Mouse (Mus musculus) small intestine, adult 2 months (tissue): ENCODE results near the gene Dock4. TPM values are rescaled to one million over a fixed set of nuclear protein-coding genes. Genes with fewer than 3 reads are reported as not detected.
"Not testable (repeated sequence)": the region's sequence is repeated elsewhere in the genome, so short reads cannot be mapped to it uniquely, and the experiment has no call there.

Experiments
- H3K27ac ChIP-seq: fragments of 200-500 bp; 2 replicates; pipeline ENCODE4 v1.5.1; 2012; ENCODE audit warnings: low read depth, low read length, control low read depth, inconsistent platforms; ENCODE audit not compliant: insufficient read depth
- H3K27me3 ChIP-seq: fragments of 200-500 bp; 2 replicates; pipeline ENCODE4 v1.6.1; 2012; ENCODE audit warnings: mild to moderate bottlenecking, moderate library complexity, low read length, inconsistent platforms; ENCODE audit not compliant: control insufficient read depth, insufficient read depth
- H3K36me3 ChIP-seq: fragments of 200-500 bp; 2 replicates; pipeline ENCODE4 v1.6.1; 2012; ENCODE audit warnings: mild to moderate bottlenecking, low read length, control low read depth, inconsistent platforms; ENCODE audit not compliant: control insufficient read depth, insufficient read depth
- H3K4me1 ChIP-seq: fragments of 200-500 bp; 2 replicates; pipeline ENCODE4 v1.6.1; 2012; ENCODE audit warnings: low read length, inconsistent platforms, mixed read lengths; ENCODE audit not compliant: control insufficient read depth, insufficient read depth, insufficient read length
- H3K4me3 ChIP-seq: fragments of 200-500 bp; 2 replicates; pipeline ENCODE4 v1.5.1; 2012; ENCODE audit warnings: low read depth, mild to moderate bottlenecking, control low read depth, inconsistent platforms, low read length, moderate library complexity
- CTCF ChIP-seq: fragments of 200-500 bp; IDR thresholded peaks from 2 replicates; pipeline ENCODE4 v1.5.1; 2012; ENCODE audit warnings: low read depth, mild to moderate bottlenecking, control low read depth, inconsistent platforms, low read length, moderate library complexity, mixed read lengths; ENCODE audit not compliant: insufficient replicate concordance, insufficient read length; ENCODE audit errors: extremely low read depth
- POLR2A ChIP-seq: fragments of 200-500 bp; IDR thresholded peaks from 2 replicates; pipeline ENCODE4 v1.6.1; 2012; ENCODE audit warnings: low read depth, mild to moderate bottlenecking, control low read depth, inconsistent platforms, low read length, moderate library complexity
- WGBS: fragments of 180-500 bp; shearing (Covaris S2); methylation state at CpG from one replicate; pipeline ENCODE4 v1.1.7; 2018; 5-methylcytosine and 5-hydroxymethylcytosine counted together
- polyA plus RNA-seq: library from polyadenylated mRNA; depleted of rRNA; stranded (reverse); fragments of >200 nt; gene quantifications from 2 replicates; pipeline ENCODE4 v1.2.3, GENCODE M21; 2012

Dock4 gene
- polyA plus RNA-seq, 1 experiment: 0.94 TPM

DNA sequence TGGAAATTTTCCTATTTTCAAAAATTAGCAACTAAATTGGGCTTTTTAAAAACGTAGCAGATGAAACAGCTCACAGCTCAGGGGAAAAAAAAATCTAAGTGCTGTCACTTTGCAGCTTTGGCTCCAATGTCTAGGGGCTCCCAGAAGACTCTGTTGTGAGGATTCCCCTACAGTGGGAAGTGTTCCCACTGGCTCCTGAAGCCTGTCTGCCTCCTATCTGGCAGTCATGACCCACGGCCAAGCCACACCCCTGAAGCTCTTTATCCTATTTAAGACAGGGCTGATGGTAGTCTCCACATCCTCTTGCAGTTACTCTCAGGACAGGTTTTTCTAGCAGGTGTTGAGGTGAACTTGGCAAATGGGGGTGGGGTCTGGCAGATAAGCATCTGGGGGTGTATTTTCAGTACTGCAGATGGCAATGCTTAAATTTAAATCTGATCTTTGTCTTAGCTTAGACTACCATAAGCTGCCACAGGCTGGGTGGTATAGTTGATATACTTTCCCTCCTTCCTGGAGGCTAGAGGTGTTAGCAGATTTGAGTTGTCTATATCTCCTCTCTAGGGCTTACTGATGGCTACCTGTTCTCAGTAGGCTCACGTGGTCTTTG is 397.8 kb downstream of the Dock4 start:
- Histone ChIP-seq H3K27me3 (no peaks in the 10 kb centered on the region), H3K4me1 (no peaks in the 10 kb centered on the region), H3K36me3 (no peaks in the 10 kb centered on the region), H3K4me3 (no peak overlapping the region), H3K27ac (no peak overlapping the region)
- WGBS: 67% methylated on average over 3 of the region's 3 CpGs
- TF ChIP-seq CTCF (no peak), POLR2A (no peak)

GRCm38 (mm10) chr12:40844324-40844723 is 398.6 kb downstream of the Dock4 start:
- Histone ChIP-seq H3K27ac (no peak overlapping the region), H3K27me3 (no peaks in the 10 kb centered on the region), H3K4me1 (no peaks in the 10 kb centered on the region), H3K36me3 (no peaks in the 10 kb centered on the region), H3K4me3 (no peak overlapping the region)
- 97% methylated on average over 22 of the region's 22 CpGs for WGBS
- no peak for TF ChIP-seq POLR2A

DNA sequence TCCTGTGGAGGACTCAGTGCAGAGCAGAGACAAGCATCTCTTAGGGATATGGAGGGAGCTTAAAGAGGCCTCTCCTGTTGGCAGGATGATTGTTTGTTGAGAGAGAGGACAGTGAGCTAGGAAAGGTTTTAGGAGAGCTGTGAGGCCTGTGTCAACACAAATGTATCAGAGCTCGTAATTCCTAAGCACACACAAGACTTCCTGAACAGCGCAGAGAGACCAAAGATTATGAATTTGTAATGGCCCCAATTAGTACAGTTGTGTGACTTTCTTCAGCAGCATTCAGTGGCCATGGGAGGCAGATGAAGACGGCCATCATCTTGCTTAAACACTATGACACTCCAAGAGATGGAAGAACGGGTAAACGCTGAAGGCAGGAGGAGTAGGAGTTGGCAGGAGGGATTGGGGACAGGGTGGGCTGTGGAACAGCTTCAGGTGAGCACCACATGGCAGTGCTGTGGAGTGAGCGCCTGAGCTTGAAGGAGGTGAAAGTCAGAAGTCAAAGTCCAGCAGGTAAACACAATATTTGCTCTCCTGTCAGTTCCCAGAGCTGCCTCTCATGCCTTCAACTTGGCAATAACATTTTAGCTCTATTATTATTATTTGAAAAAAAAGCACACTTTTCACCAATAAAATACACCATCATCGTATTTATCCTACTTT is 409.1 kb downstream of the Dock4 start:
- WGBS: 37% methylated on average over 7 of the region's 7 CpGs
- H3K4me1 ChIP-seq: no peaks in the 10 kb centered on the region
- H3K27me3 ChIP-seq: no peaks in the 10 kb centered on the region
- H3K27ac ChIP-seq: no peak overlapping the region
- TF ChIP-seq CTCF (no peak), POLR2A (no peak)
- no peaks in the 10 kb centered on the region for H3K36me3 ChIP-seq
- H3K4me3 ChIP-seq: no peak overlapping the region

DNA sequence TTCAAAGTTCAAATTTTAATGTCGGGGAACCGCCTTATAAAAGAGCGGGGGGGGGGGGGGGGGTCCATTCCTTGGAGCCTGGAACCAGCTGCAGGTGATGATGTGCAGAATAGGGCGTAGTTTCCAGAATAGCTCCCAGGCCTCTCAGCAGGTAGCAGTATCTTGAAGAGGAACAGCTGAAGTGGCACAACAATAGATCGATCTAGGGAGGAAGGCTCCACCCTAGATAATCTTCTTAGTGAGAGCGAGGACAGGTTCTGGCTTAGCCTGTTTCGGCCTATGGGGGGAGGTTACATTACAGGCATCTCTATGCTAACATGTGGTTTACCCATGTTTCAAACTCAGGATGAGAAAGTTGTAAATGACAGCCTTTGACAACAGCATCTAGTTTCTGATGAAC is 411.7 kb downstream of the Dock4 start:
- no peak for TF ChIP-seq POLR2A
- TF ChIP-seq CTCF: no peak
- Histone ChIP-seq H3K4me3 (no peak overlapping the region), H3K27ac (no peak overlapping the region), H3K36me3 (no peaks in the 10 kb centered on the region), H3K4me1 (no peaks in the 10 kb centered on the region), H3K27me3 (no peaks in the 10 kb centered on the region)
- WGBS: 96% methylated on average over 7 of the region's 7 CpGs

DNA sequence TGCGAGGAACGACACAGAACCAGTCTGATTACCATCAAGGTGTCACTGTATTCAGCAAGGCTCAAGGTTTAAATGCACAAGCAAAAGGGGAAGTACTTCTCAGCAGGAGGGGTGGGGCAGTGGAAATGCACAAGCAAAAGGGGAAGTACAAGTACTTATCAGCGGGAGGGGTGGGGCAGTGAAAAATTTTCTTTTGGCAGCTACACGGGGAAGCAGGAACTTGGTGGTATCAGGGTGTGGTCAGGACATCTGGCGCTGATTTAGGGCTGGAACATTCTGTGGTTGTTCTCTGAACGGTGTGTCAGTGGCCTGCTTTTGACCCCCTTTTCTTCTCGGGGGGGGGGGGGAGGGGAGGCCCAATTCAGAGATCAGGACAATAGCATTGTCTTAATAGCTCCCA is 413.0 kb downstream of the Dock4 start:
- not testable (repeated sequence) for H3K27me3 ChIP-seq, H3K36me3 ChIP-seq, H3K4me1 ChIP-seq, H3K4me3 ChIP-seq, H3K27ac ChIP-seq
- 75% methylated on average over 7 of the region's 7 CpGs for WGBS

GRCm38 (mm10) chr12:40870387-40870786 is 424.6 kb downstream of the Dock4 start:
- H3K4me1 ChIP-seq: no peaks in the 10 kb centered on the region
- WGBS: 93% methylated on average over 5 of the region's 5 CpGs
- TF ChIP-seq POLR2A: no peak
- TF ChIP-seq CTCF: no peak

GRCm38 (mm10) chr12:40872716-40873115 is 427.0 kb downstream of the Dock4 start:
- Histone ChIP-seq H3K4me3 (no peak overlapping the region), H3K36me3 (no peaks in the 10 kb centered on the region), H3K27me3 (no peaks in the 10 kb centered on the region), H3K27ac (no peak overlapping the region), H3K4me1 (no peaks in the 10 kb centered on the region)
- 94% methylated on average over 3 of the region's 3 CpGs for WGBS
- TF ChIP-seq POLR2A (no peak), CTCF (no peak)

More at GRCm38 (mm10) chr12:40870387-40870786, 424.6 kb downstream of the Dock4 start:
- H3K4me3 ChIP-seq: no peak overlapping the region
- H3K27ac ChIP-seq: no peak overlapping the region
- H3K27me3 ChIP-seq: no peaks in the 10 kb centered on the region
- H3K36me3 ChIP-seq: no peaks in the 10 kb centered on the region

DNA sequence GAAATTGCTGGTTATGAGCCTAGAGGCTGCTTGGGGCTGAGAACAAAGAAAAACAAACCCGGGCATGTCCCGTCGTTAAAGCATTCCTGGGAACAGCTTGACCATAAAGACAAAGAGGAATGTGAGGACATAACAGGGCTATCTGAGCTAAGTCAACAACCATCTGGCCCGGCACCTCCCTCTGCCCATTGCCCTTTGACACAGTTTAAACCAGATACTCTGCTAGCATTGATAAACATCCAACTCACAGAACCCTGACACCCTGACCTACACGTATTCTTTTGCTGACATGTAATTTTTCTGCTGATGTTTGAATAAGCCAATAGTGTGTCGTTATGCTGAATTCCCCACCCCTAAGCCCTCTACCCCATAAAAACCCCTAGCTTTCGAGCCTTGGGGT is 427.5 kb downstream of the Dock4 start:
- H3K4me1 ChIP-seq, H3K27me3 ChIP-seq, H3K36me3 ChIP-seq, H3K4me3 ChIP-seq, H3K27ac ChIP-seq: not testable (repeated sequence)
- 85% methylated on average over 7 of the region's 7 CpGs for WGBS
